Mouse (Mus musculus) T-helper 17 cell (primary cell): ENCODE results near the gene Tbc1d16.
"Not testable (repeated sequence)": the region's sequence is repeated elsewhere in the genome, so short reads cannot be mapped to it uniquely, and the experiment has no call there.

Experiments
- in situ Hi-C, 2 experiments: fragments of 300-600 bp; cut with MboI, MseI; formaldehyde crosslinking; loops; 1 replicate in 1 of 2; 2 replicates in 1 of 2; pipeline ENCODE4 v1.15.1; 2025; ENCODE audit warnings: high pct_unique_total_duplicates in 2 of 2

Gene Tbc1d16

DNA sequence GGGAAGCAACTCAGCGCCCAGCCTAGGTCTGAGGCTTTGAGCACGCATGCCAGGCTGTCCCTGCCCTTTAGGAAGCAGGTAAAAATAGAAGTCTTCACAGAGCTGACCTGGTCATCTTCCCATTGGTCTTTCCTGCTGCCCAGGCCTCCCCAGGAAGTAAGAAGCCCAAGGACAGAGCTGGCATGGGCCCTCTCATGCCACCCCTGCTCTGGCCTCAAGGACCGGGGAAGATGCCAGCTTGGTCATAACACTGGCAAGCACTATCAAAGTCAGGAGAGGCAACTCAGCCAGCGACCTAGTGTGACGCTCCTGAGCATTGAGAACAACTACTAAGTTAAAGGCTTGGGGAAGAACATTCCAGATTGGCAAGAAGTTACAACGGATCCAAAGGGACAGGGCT lies 103.8 kb downstream of the Tbc1d16 start:
- in situ Hi-C loops = no loop called here

DNA sequence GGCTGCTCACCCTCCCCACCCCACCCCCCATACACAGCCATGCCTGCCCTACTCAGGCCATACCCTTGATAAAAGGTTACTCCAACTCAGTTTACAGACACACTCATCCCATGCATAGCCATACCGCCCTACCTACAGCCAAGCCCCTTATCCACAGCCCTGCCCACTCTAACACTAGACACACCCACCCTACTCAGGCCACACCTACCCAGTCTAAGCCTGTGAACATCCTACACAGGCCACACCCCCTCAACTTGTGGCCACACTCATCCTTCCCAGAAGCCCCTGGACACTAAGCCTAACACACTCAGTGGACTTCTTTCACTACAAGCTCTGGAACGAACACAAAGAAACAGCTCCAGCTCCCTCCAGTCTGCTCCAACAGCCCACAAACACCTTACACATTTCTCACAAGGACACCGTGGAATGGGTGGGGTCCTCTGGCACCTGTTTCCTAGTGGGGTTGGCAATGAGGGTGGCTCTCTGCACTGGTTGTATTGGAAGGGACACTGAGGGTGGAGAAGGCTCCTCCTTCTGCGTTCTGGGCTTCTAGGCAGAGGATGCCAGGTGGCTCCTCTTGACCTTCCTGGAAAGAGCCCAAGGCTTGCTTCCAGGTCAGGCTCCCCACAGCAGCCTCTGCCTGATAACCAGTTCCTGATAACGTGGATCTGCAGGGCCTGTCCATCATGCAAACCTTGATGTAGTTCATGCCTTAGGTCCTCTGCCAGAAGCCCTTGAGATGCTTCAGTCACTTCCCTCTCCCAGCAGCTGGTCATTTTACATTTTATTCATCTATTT lies 104.6 kb downstream of the Tbc1d16 start:
- in situ Hi-C loops = no loop called here

DNA sequence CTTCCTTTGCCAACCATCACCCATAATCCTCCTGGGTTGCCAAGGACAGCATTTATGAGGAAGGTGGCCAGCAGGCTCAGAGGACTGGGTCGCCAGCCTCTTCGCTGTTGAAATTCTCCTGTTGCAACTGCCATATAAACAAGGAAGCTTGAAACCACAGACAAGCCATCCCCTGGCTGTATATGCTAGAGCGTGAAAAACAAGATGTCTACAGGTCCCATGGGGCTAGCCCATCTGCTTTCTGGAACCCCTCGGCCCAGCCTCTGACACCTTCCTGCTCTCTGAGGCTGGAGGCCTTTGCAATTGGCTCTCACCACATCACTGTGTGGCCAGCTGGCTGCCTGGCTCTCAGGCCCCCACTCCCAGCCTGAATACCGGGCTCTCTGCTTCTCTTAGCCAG lies 105.9 kb downstream of the Tbc1d16 start:
- in situ Hi-C loops = no loop called here

DNA sequence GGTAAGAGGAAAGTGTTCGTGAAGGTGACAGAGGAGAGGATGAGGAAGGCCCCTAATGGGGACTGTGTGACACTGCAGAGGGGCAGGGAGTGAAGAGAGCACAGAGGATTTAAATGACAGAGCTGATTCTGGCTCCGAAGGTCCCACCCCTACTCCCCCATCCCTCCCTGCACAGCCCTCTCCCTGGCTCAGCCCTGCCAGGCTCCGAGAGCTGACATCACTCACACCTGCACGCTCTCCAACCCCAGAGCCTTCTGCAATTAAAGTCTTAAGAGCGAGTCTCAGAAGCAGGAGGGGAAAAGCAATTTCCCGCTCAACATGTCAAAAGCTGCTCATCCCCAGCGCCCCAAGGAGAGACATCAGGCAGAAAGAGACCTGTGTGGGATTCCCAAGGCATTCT lies 109.4 kb downstream of the Tbc1d16 start:
- in situ Hi-C loops = no loop called here

DNA sequence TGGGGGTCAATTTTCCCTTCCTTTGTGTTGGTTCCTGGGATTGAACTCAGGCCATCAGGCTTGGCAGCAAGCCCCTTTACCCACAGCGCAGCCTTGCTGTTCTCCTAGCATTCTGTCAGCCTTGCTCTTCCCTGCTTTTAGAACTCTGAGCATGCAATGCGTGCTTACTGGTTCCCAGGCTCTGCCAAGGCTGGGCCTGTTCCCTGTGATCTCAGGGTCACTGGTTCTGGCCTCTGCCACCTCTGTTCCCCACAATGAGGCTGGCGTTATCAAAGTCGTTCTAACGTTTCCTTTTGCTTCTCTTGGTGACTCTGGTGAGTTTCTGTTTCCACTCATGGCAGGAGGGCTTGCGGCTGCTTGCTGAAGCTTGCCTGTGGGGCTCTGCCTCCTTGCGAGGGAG lies 110.4 kb downstream of the Tbc1d16 start:
- in situ Hi-C loops = no loop called here

DNA sequence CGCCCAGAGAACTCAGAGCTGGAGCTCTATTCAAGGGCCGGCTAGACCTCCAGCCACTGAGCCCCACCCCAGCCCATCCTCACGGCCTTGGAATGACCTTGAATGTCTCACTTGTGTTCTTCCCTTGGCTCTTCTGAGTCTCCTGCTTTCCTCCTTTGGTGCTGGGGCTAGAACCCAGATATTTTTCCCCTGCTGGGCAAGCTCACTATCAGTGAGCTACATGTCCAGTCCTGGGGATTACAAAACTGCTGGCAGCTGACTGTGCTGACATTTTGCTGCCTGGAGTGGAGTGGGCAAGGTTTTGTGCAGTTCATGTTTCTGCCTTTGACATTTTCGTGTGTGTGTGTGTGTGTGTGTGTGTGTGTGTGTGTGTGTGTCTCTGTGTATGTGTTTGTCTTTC lies 111.3 kb downstream of the Tbc1d16 start:
- in situ Hi-C loops = no loop called here

DNA sequence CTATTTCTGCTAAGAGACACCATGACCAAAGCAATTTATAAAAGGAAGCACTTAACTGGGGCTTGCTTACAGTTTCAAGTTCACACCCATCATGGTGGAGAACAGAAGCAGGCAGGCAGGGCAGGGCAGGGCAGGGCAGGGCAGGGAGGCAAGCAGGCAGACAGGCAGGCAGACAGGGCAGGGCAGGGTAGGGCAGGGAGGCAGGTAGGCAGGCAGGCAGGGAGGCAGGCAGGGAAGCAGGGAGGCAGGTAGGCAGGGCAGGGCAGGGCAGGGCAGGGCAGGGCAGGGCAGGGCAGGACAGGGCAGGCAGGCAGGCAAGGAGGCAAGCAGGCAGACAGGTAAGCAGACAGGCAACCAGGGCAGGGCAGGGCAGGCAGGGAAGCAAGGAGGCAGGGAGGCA lies 115.6 kb downstream of the Tbc1d16 start:
- in situ Hi-C loops = no loop called here

DNA sequence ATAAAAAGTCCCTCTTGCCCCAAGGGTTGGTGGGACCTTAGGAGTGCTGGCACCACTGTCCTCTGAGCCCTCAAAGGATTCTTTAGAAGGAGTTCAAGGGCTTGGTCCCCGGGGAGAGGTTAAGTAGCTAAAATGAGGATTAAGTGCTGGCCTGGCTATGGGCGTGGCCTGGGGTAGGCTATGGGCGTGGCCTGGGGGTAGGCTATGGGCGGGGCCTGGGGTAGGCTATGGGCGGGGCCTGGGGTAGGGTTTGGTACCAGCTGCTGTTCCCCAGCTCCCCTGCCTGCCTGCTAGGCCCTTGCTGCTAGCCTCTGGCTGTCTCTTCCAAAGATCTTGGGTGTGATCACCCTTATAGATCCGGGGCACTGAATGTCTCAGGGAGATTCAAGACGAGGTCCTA lies 117.0 kb downstream of the Tbc1d16 start:
- in situ Hi-C loops = no loop called here

DNA sequence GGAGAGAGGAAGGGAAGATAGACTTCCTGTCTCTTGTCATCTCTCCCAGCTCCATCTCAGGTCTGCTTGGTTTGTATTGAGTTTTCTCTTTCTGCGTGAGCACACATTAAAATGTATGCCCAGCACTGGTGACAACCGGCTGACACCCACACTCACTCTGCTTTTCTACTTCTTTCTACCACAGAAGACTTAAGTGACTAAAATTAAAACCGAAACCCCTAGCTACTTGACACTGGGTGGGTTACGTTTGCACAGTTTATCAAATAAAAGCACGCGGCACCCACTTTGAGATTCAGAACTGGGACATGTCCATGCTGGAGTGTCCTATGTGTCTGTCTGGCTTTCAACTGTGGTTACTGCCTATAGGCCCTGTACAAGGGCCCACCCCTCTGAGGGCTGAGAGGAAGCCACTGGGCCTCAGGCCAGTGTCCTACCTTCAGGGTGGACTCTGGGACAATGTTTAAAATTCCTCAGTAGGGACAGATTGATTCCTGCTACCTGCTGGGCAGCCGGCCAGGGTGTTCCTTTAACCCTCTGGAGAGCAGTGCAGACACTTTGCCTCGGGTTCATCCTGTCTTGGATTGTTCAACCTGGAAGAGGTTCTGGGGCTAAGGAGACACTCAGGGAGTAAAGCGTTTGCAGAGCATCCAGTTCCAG lies 118.8 kb downstream of the Tbc1d16 start:
- in situ Hi-C loops = no loop called here

DNA sequence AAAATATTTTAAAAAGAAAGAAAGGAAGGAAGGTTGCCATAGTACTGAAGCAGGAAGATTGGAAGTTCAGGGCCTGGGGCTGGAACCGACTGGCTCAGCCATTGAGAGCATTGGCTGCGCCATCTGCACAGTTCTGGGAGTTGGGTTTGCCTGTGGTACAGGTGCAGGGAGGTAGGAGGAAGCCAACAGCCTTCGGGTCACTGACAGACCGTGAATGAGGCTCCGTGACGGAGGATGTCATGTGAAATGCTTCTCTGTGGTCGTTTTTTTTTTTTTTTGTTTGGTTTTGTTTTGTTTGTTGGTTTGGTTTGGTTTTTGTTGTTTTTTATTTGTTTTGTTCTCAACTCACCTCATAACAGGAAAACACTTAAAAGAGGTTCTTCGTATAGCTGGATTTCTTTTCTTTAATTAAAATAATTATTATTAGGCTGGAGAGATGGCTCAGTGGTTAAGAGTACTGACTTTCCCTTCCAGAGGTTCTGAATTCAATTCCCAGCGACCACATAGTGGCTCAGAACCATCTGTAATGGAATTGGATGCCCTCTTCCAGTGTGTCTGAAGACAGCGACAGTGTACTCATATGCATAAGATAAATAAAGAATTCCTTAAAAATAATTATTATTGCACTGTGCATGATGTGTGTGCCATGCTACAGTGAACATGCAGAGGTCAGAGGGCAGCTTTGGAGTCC lies 119.6 kb downstream of the Tbc1d16 start:
- in situ Hi-C loops = no loop called here

DNA sequence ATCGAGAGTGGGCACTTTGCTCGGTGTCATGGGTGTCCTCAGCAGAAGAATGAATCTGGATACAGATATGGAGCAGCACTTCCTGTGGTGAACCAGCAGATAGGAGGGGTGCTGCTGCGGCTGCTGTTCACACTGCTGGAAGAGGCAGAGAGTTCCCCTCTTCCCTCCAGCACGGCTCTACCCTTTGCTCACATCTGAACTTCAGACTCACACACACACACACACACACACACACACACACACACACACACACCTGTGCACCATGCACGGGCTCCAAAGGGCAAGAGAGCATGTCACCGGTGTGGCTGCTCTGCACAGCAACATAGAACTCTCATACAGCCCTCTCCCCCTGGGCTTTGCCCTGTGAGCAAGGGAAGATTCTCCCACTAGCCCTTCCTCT lies 122.0 kb downstream of the Tbc1d16 start:
- in situ Hi-C loops = no loop called here

DNA sequence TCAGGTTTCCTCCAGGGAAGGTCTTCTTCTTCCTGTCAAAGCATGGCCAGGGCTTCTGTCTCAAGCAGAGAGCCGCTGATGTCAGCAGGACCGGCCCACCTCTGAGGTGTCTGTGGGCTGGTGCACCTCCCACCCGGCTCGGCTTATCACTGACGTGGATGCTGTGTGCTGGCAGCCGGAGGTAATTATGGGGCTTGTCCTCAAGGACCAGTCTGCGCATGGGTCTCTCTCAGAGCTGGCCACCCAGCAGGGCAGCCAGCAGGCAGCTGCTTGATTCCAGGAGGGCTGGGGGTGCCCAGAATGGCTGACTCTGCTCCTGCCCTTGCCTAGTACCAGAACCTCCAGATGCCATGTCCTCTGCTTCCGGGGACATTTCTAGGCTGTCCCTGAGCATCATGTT lies 122.6 kb downstream of the Tbc1d16 start:
- in situ Hi-C loops = no loop called here

DNA sequence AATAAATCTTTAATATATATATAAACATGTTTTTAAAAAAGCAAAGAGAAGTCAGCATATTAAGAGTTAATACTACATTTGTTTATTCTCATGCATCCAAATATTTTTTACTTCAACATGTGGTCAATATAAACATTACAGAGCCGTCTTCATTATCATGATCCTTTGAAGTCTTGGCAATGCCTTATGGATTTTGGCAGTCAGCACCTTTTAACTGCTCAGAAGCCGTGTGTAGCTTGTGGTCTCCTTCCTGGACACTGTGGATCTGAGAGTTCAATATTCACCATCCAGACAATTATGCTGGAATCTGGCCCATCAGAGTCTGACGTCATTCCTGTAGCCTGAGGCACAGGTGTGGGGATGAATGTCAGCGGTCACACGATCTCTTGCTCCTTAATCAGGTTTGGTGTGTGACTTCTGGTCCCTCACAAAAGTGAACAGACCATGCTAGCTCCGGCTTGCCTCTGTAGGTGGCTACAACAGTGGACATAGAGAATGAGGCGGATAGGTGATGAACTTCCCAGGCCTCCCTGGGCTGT lies 123.2 kb downstream of the Tbc1d16 start:
- in situ Hi-C loops = no loop called here

DNA sequence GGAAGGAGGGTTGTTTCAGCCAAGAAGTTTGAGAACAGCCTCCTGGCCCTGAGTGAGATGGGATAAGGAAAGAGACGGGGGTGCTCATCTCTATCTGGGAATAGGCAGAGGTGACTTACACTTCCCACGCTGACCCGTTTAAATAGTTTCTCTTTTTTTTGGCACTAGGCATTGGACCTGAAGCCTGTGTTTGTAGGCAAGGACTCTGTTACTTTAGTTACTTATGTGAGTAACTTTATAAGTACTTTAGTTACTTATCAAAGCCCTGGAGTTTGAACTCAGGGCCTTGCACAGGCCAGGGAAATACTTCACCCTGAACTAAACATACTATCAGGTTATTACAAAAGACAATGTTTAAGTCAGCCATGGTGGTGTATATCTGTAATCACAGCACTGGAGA lies 124.3 kb downstream of the Tbc1d16 start:
- in situ Hi-C loops = no loop called here

DNA sequence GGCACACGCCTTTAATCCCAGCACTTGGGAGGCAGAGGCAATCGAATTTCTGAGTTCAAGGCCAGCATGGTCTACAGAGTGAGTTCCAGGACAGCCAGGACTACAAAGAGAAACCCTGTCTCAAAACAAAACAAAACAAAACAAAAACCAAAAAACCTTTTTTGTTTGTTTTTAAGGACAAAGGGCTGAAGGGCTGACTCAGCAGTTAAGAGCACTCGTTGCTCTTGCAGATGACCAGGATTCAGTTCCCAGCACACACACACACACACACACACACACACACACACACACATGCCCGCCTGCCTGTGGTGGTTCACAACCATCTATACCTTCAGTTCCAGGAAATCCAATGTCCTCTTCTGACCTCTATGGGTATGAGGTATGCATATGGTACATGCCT lies 127.9 kb downstream of the Tbc1d16 start:
- in situ Hi-C loops = not testable (repeated sequence)

DNA sequence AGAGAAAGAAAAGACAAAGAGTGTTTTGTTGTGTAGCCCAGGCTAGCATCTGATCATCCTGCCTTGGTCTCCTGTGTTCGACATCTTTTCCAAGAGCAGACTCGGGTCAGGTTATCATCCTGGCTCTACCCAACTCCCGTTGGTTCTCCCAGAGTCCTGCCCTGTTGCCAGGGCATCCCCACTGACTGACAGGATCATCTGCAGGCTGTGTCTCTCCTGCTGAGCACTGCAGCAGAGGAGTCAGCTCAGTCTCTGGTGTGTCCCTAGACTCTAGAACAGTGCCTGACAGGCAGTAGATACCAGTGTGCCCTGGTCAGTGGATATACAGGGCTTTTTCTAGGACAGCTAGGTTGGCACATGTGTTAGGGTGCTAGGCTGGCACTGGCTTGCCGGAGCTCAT lies 130.1 kb downstream of the Tbc1d16 start:
- in situ Hi-C loops = loop anchor here in 1 of 2 experiments (5.0 kb wide), 1 partner anchor 99 kb away; no protein-coding TSS in a partner anchor

DNA sequence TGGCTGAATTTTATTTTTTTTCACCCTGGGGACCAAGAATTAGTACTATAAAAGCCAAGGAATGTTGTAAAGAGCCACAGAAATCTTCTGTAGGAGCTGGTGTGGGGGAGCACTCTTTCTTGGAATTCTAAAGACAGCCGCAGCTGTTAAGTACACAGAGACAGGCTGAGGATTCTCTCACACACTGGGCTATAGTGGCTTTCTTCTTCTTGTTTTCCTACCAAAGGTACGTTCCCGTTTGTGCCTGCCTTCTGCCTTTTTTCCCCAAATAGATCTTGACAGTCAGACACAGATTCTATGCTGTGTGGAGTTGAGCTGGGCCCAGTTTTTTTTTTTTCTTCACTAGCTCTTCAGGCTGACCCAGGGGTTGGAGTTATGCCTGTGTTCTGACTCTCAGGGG lies 132.9 kb downstream of the Tbc1d16 start:
- in situ Hi-C loops = loop anchor here in 1 of 2 experiments (5.0 kb wide), 1 partner anchor 102 kb away; no protein-coding TSS in a partner anchor

DNA sequence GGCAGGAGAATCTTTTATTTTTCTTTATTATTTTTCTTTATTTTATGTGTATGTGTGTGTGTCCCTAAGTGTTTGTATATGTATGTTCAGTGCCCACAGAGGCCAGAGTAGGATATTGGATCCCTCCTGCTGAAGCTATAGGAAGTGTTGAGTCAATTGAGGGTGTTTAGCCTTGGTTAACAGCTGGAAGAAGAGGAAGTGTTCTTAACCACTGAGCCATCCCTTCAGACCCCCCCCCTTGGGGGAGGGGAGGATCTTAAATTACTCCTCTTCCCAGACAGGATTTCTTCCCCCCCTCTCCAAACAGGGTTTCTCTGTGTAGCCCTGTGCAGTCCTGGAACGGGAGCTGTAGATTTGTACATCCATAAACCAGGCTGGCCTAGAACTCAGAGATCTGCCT lies 135.0 kb downstream of the Tbc1d16 start:
- in situ Hi-C loops = loop anchor here in 1 of 2 experiments (5.0 kb wide), 1 partner anchor 99 kb away; no protein-coding TSS in a partner anchor
